Mouse (Mus musculus): ENCODE results near the gene Tmx4. TPM values are rescaled to one million over a fixed set of nuclear protein-coding genes. Genes with fewer than 3 reads are reported as not detected.

The Tmx4 gene
- total and polyA plus RNA-seq, 3 experiments: 8.3 to 9.5 TPM; not detected in 1

DNA sequence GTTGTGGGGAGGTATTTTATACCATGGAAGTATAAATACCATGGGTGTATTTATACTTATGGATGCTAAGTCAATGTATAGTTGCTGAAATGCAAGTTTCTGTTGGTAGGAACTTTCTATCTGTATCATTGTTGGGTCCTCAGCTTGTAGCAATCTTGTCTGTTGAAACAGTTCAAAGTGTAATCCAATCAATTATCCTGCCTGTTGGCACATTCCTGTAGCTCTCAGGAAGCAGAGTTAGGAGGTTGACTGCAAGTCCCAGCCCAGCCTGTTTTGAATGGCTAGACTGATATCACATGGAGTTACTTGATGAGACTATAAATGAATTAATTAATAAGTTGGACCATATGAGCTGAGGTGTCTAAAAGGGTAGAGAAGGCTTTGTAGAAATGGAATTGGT is 91.6 kb downstream of the Tmx4 start:
- H3K4me3 ChIP-seq (ENCODE audit: control insufficient read depth in 1 of 2, insufficient read depth in 1 of 2, low read depth in 2 of 2, low read length in 2 of 2): no peak overlapping the region
- no peaks in the 10 kb centered on the region for H3K79me2 ChIP-seq (ENCODE audit: control insufficient read depth, insufficient read depth, low read length, poor library complexity)
- H3K27me3 ChIP-seq (ENCODE audit: control insufficient read depth in 1 of 2, insufficient read depth in 2 of 2, low read length in 2 of 2): no peaks in the 10 kb centered on the region
- DNase-seq (ENCODE audit: low read depth, low spot score): no peak
- TF ChIP-seq CTCF (IDR thresholded peaks at IDR 0.05 in 2 of 3, conservative IDR thresholded peaks at IDR 0.05 in 1 of 3; ENCODE audit: control insufficient read depth in 1 of 3, insufficient read depth in 1 of 3, low read depth in 2 of 3, low read length in 3 of 3, poor library complexity in 1 of 3, severe bottlenecking in 1 of 3) (no peak), GABPA (IDR thresholded peaks at IDR 0.05; ENCODE audit: low read depth, low read length) (no peak), MYC (IDR thresholded peaks at IDR 0.05; ENCODE audit: low read depth, low read length) (no peak), UBTF (IDR thresholded peaks at IDR 0.05; ENCODE audit: borderline replicate concordance, insufficient read depth, low read depth, low read length) (no peak), MAZ (IDR thresholded peaks at IDR 0.05; ENCODE audit: low read depth, low read length) (no peak), BHLHE40 (IDR thresholded peaks at IDR 0.05; ENCODE audit: borderline replicate concordance, low read depth, low read length) (no peak), MAX (IDR thresholded peaks at IDR 0.05; ENCODE audit: low read length) (no peak), USF1 (IDR thresholded peaks at IDR 0.05; ENCODE audit: low read depth, low read length) (no peak), ELF1 (IDR thresholded peaks at IDR 0.05; ENCODE audit: low read depth, low read length) (no peak), POLR2AphosphoS2 (IDR thresholded peaks at IDR 0.05; ENCODE audit: low read length) (no peak), NRF1 (IDR thresholded peaks at IDR 0.05; ENCODE audit: insufficient read depth, low read depth, low read length, poor library complexity, severe bottlenecking) (no peak), ETS1 (IDR thresholded peaks at IDR 0.05; ENCODE audit: low read depth, low read length) (no peak), POLR2AphosphoS5 (IDR thresholded peaks at IDR 0.05; ENCODE audit: borderline replicate concordance, low read depth, low read length) (no peak), HCFC1 (IDR thresholded peaks at IDR 0.05; ENCODE audit: low read depth, low read length) (no peak), NELFE (IDR thresholded peaks at IDR 0.05; ENCODE audit: low read depth, low read length) (no peak), CHD2 (IDR thresholded peaks at IDR 0.05; ENCODE audit: low read length) (no peak)
- H3K27ac ChIP-seq (ENCODE audit: control insufficient read depth, low read depth, low read length): no peak overlapping the region
- H3K36me3 ChIP-seq (ENCODE audit: control insufficient read depth in 1 of 2, insufficient read depth in 2 of 2, low read length in 2 of 2): no peaks in the 10 kb centered on the region
- H3K4me1 ChIP-seq (ENCODE audit: control insufficient read depth in 1 of 2, insufficient read depth in 2 of 2, low read length in 2 of 2): no peaks in the 10 kb centered on the region
- H3K9me3 ChIP-seq (replicated peaks; ENCODE audit: insufficient read depth, low read length): no peaks in the 10 kb centered on the region
- H3K9ac ChIP-seq (ENCODE audit: control insufficient read depth, low read depth, low read length, poor library complexity, severe bottlenecking): no peak overlapping the region

GRCm38 (mm10) chr2:134549770-134550169 is 94.2 kb downstream of the Tmx4 start:
- Histone ChIP-seq H3K4me3 (ENCODE audit: control insufficient read depth in 1 of 2, insufficient read depth in 1 of 2, low read depth in 2 of 2, low read length in 2 of 2) (no peak overlapping the region), H3K9me3 (replicated peaks; ENCODE audit: insufficient read depth, low read length) (no peaks in the 10 kb centered on the region), H3K79me2 (ENCODE audit: control insufficient read depth, insufficient read depth, low read length, poor library complexity) (no peaks in the 10 kb centered on the region), H3K36me3 (ENCODE audit: control insufficient read depth in 1 of 2, insufficient read depth in 2 of 2, low read length in 2 of 2) (no peaks in the 10 kb centered on the region), H3K9ac (ENCODE audit: control insufficient read depth, low read depth, low read length, poor library complexity, severe bottlenecking) (no peak overlapping the region), H3K27ac (ENCODE audit: control insufficient read depth, low read depth, low read length) (no peak overlapping the region), H3K4me1 (ENCODE audit: control insufficient read depth in 1 of 2, insufficient read depth in 2 of 2, low read length in 2 of 2) (no peaks in the 10 kb centered on the region), H3K27me3 (ENCODE audit: control insufficient read depth in 1 of 2, insufficient read depth in 2 of 2, low read length in 2 of 2) (no peaks in the 10 kb centered on the region; a peak in 1 of 4 replicates)
- TF ChIP-seq RAD21 (IDR thresholded peaks at IDR 0.05; ENCODE audit: low read depth, low read length) (peak; percentile 90), ZC3H11A (IDR thresholded peaks at IDR 0.05; ENCODE audit: low read depth, low read length) (peak; percentile 87), SMC3 (IDR thresholded peaks at IDR 0.05; ENCODE audit: low read depth, low read length) (peak; percentile 93), NELFE (IDR thresholded peaks at IDR 0.05; ENCODE audit: low read depth, low read length) (no peak), CTCF (IDR thresholded peaks at IDR 0.05 in 2 of 3, conservative IDR thresholded peaks at IDR 0.05 in 1 of 3; ENCODE audit: control insufficient read depth in 1 of 3, insufficient read depth in 1 of 3, low read depth in 2 of 3, low read length in 3 of 3, poor library complexity in 1 of 3, severe bottlenecking in 1 of 3) (peak; percentile 24 to 89 (median 26); a peak in 4 of 6 replicates)
- peak; percentile 63 for DNase-seq (ENCODE audit: low read depth, low spot score)

Data from MEL (cell line).